In genomic region chr13:34345128-34346085, GRCm38 (mm10) we compare ENCODE assay signal across 8 mouse cellular contexts. TPM values are rescaled to one million over a fixed set of nuclear protein-coding genes. Genes with fewer than 3 reads are reported as not detected.
DNase-seq lines count a peak whose midpoint lies in the region; ATAC-seq and TF ChIP-seq lines count a peak whose summit lies in the region.

Gene Slc22a23 (minus strand): TSS chr13:34345182.

- H3K36me3 ChIP-seq in ES-Bruce4 (ENCODE audit: control insufficient read depth, insufficient read depth, low read length, poor library complexity, severe bottlenecking) = no peaks in the 10 kb centered on the region
- H3K36me3 ChIP-seq in forebrain, embryonic 14.5 days (ENCODE audit: control insufficient read depth, insufficient read depth, low read length) = no peaks in the 10 kb centered on the region
- no peaks in the 10 kb centered on the region for H3K36me3 ChIP-seq in lung, embryonic 14.5 days (ENCODE audit: insufficient read depth)

- no peaks in the 10 kb centered on the region for H3K9me3 ChIP-seq in ES-Bruce4 (replicated peaks; ENCODE audit: control insufficient read depth, insufficient read depth, low read length, poor library complexity, severe bottlenecking)
- no peaks in the 10 kb centered on the region for H3K9me3 ChIP-seq in forebrain, embryonic 14.5 days (replicated peaks; ENCODE audit: control insufficient read depth, low read length)
- no peaks in the 10 kb centered on the region for H3K9me3 ChIP-seq in lung, embryonic 14.5 days (ENCODE audit: low read depth, low read length)

- no peak for TF ChIP-seq EP300 in ES-Bruce4 (IDR thresholded peaks at IDR 0.05; ENCODE audit: insufficient read depth, low read depth, low read length)

- ATAC-seq in forebrain, embryonic 14.5 days = peak; percentile 79
- peak; percentile 78 for ATAC-seq in lung, embryonic 14.5 days (ENCODE audit: insufficient read depth)

- peak within 1 kb of the TSS; percentile 97 for H3K9ac ChIP-seq in ES-Bruce4 (ENCODE audit: low read depth, poor library complexity, severe bottlenecking)
- peak within 1 kb of the TSS; percentile 93 for H3K9ac ChIP-seq in forebrain, embryonic 14.5 days (ENCODE audit: low read length)
- peak within 1 kb of the TSS; percentile 76 for H3K9ac ChIP-seq in lung, embryonic 14.5 days

- peak; percentile 85 for DNase-seq in cerebellum, adult 11 months
- DNase-seq in forebrain, embryonic 14.5 days (ENCODE audit: low spot score) = peak; percentile 78
- peak; percentile 83 to 85 for DNase-seq in heart, postnatal 10 days
- DNase-seq in large intestine, adult 2 months (ENCODE audit: low read depth, low spot score) = no peak
- peak; percentile 77 for DNase-seq in lung, embryonic 14.5 days
- peak; percentile 60 for DNase-seq in ovary, postnatal 14 days (ENCODE audit: low spot score)
- DNase-seq in thymus, postnatal 10 days (ENCODE audit: low spot score in 2 of 2) = peak; percentile 59 to 81

- peak within 1 kb of the TSS; percentile 75 for H3K4me3 ChIP-seq in ES-Bruce4 (ENCODE audit: low read depth, low read length)
- peak within 1 kb of the TSS; percentile 91 for H3K4me3 ChIP-seq in forebrain, embryonic 14.5 days (ENCODE audit: low read depth, low read length)
- peak within 1 kb of the TSS; percentile 71 for H3K4me3 ChIP-seq in lung, embryonic 14.5 days (ENCODE audit: low read depth, low read length)

- H3K4me2 ChIP-seq in forebrain, embryonic 14.5 days (ENCODE audit: low read length) = peak within 1 kb of the TSS; percentile 90
- H3K4me2 ChIP-seq in lung, embryonic 14.5 days = peak within 1 kb of the TSS; percentile 93

- 2% methylated on average over 56 of the region's 69 CpGs for WGBS in forebrain, embryonic 14.5 days
- 5% methylated on average over 69 of the region's 69 CpGs for WGBS in large intestine, adult 2 months
- 2% methylated on average over 46 of the region's 69 CpGs for WGBS in lung, embryonic 14.5 days

- peaks cover 13% of the 10 kb centered on the region for H3K27me3 ChIP-seq in ES-Bruce4 (ENCODE audit: control insufficient read depth, insufficient read depth, low read length, poor library complexity, severe bottlenecking)
- no peaks in the 10 kb centered on the region for H3K27me3 ChIP-seq in forebrain, embryonic 14.5 days (replicated peaks; ENCODE audit: control insufficient read depth, insufficient read depth, low read length)
- peaks cover 39% of the 10 kb centered on the region for H3K27me3 ChIP-seq in lung, embryonic 14.5 days (ENCODE audit: insufficient read depth, low read length)

- no peaks in the 10 kb centered on the region for H3K4me1 ChIP-seq in ES-Bruce4 (ENCODE audit: control insufficient read depth, insufficient read depth, low read length)
- H3K4me1 ChIP-seq in forebrain, embryonic 14.5 days (ENCODE audit: control insufficient read depth, insufficient read depth, low read length) = peaks cover 33% of the 10 kb centered on the region
- peaks cover 7% of the 10 kb centered on the region; the same call in 1 of the 2 replicates for H3K4me1 ChIP-seq in lung, embryonic 14.5 days (ENCODE audit: insufficient read depth)

- intact Hi-C loops in heart, postnatal 10 days (cut with DNase I) = loop anchor here (2.0 to 10.0 kb wide), 3 partner anchors 159 to 301 kb away; no protein-coding TSS in a partner anchor

- H3K27ac ChIP-seq in ES-Bruce4 (ENCODE audit: insufficient read depth, low read length) = no peak within 1 kb of the TSS
- H3K27ac ChIP-seq in forebrain, embryonic 14.5 days (ENCODE audit: low read depth, low read length) = peak within 1 kb of the TSS; percentile 76
- H3K27ac ChIP-seq in lung, embryonic 14.5 days (ENCODE audit: low read depth) = peak within 1 kb of the TSS; percentile 42; the same call in 1 of the 2 replicates

- TF ChIP-seq POLR2A in ES-Bruce4 (IDR thresholded peaks at IDR 0.05; ENCODE audit: insufficient read depth, low read length) = no peak

- TF ChIP-seq CTCF in ES-Bruce4 (IDR thresholded peaks at IDR 0.05; ENCODE audit: low read depth, low read length) = peak; percentile 51
- peak; percentile 28; the same call in 1 of the 2 replicates for TF ChIP-seq CTCF in lung, embryonic 14.5 days (IDR thresholded peaks at IDR 0.05; ENCODE audit: low read depth)

RNA-seq across cellular contexts. Expression of gene Slc22a23, which starts in this region (rescaled TPM):
- 18.4 and 19.8 TPM in 2 replicates for polyA plus RNA-seq in ES-Bruce4 (2011; ENCODE audit: insufficient read depth, insufficient read length, low read depth, missing spikeins)
- 14.0 and 14.2 TPM in 2 replicates for polyA plus RNA-seq in forebrain, embryonic 14.5 days (2014; fragmentation: Nextera tagmentation; extraction: Ambion mirVana)
- 1 to 10 TPM; 7.1 to 7.3 TPM for total RNA-seq in heart, postnatal 10 days (2021)
- polyA plus RNA-seq in large intestine, adult 2 months (2012; rRNA removed) = 19.5 and 41.2 TPM in 2 replicates
- 6.7 and 7.5 TPM in 2 replicates for polyA plus RNA-seq in lung, embryonic 14.5 days (2014; fragmentation: Nextera tagmentation; extraction: Ambion mirVana)
